Comparison of ENCODE assay signal across 14 mouse cellular contexts in the genomic region with DNA sequence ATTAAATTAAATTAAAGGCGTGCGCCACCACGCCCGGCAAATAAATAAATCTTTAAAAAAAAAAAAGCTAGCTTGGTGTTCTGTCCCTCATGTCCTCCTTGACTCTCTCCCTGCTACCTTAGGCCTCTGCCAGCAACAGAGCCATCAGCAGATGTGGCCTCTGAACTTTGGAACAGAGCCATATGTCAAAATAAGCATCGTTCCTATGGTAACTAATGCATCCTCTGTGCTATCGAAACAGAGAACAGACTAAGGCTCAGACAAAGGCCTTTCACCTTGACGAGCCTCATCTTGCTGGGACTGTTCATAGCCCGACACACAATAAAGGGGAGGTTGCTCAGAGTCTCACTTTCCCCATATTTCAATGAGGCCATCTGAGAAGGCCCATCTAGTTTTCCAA. TPM values are rescaled to one million over a fixed set of nuclear protein-coding genes. Genes with fewer than 3 reads are reported as not detected.
DNase-seq lines count a peak whose midpoint lies in the region; ATAC-seq and TF ChIP-seq lines count a peak whose summit lies in the region.
"Had no signal": no experiment of that assay in that cellular context is flagged by ENCODE, and none has a peak within 500 bp of the region (broad histone marks: within the 10 kb centered on the region; RNA-seq: fewer than 3 reads in every experiment).

No protein-coding gene starts in this region.

- peak overlapping the region; percentile 25; the same call in 1 of the 2 replicates for H3K27ac ChIP-seq in forebrain, embryonic 15.5 days (replicated peaks)
- H3K27ac ChIP-seq in forebrain, postnatal 0 days (ENCODE audit: low read depth, low read length): no peak overlapping the region
- H3K27ac ChIP-seq in stomach, embryonic 16.5 days (ENCODE audit: low read length): no peak overlapping the region
- no peak overlapping the region; the same call in 1 of the 2 replicates for H3K27ac ChIP-seq in stomach, postnatal 0 days (replicated peaks)
- peak overlapping the region; percentile 23; the same call in 1 of the 2 replicates for H3K27ac ChIP-seq in hindbrain, embryonic 12.5 days
- H3K27ac ChIP-seq: embryonic facial prominence, embryonic 13.5 days had no signal

- no peak overlapping the region for H3K4me3 ChIP-seq in forebrain, embryonic 15.5 days
- no peak overlapping the region for H3K4me3 ChIP-seq in forebrain, postnatal 0 days (ENCODE audit: low read depth, low read length)
- H3K4me3 ChIP-seq in stomach, embryonic 16.5 days (replicated peaks; ENCODE audit: low read length): no peak overlapping the region
- no peak overlapping the region for H3K4me3 ChIP-seq in stomach, postnatal 0 days (ENCODE audit: low read depth, low read length)
- H3K4me3 ChIP-seq in hindbrain, embryonic 12.5 days: no peak overlapping the region
- H3K4me3 ChIP-seq: embryonic facial prominence, embryonic 13.5 days; heart, embryonic 12.5 days; myocyte had no signal

- ATAC-seq in forebrain, embryonic 15.5 days (replicated peaks): no peak
- ATAC-seq in forebrain, postnatal 0 days: no peak
- ATAC-seq in stomach, embryonic 16.5 days (ENCODE audit: insufficient read depth, low FRiP score): no peak
- ATAC-seq in stomach, postnatal 0 days (ENCODE audit: low FRiP score, low TSS enrichment): no peak
- ATAC-seq in hindbrain, embryonic 12.5 days (ENCODE audit: low FRiP score): no peak

- H3K27me3 ChIP-seq in forebrain, embryonic 15.5 days: no peaks in the 10 kb centered on the region
- no peaks in the 10 kb centered on the region for H3K27me3 ChIP-seq in forebrain, postnatal 0 days (ENCODE audit: insufficient read depth, low read length)
- H3K27me3 ChIP-seq in stomach, embryonic 16.5 days (ENCODE audit: control insufficient read depth, insufficient read depth, low read length): no peaks in the 10 kb centered on the region
- no peaks in the 10 kb centered on the region for H3K27me3 ChIP-seq in stomach, postnatal 0 days (ENCODE audit: control insufficient read depth, insufficient read depth, low read length)
- H3K27me3 ChIP-seq in hindbrain, embryonic 12.5 days: no peaks in the 10 kb centered on the region
- H3K27me3 ChIP-seq: embryonic facial prominence, embryonic 13.5 days; heart, embryonic 12.5 days had no signal

- H3K9me3 ChIP-seq in forebrain, embryonic 15.5 days: no peaks in the 10 kb centered on the region
- H3K9me3 ChIP-seq in forebrain, postnatal 0 days (ENCODE audit: low read length): no peaks in the 10 kb centered on the region
- H3K9me3 ChIP-seq in stomach, embryonic 16.5 days (replicated peaks; ENCODE audit: control insufficient read depth, low read length): no peaks in the 10 kb centered on the region
- H3K9me3 ChIP-seq in stomach, postnatal 0 days (ENCODE audit: control insufficient read depth, low read length): no peaks in the 10 kb centered on the region
- no peaks in the 10 kb centered on the region for H3K9me3 ChIP-seq in hindbrain, embryonic 12.5 days (replicated peaks)
- H3K9me3 ChIP-seq: embryonic facial prominence, embryonic 13.5 days; heart, embryonic 12.5 days had no signal

- no peaks in the 10 kb centered on the region for H3K36me3 ChIP-seq in forebrain, embryonic 15.5 days
- peaks cover 12% of the 10 kb centered on the region for H3K36me3 ChIP-seq in forebrain, postnatal 0 days (ENCODE audit: insufficient read depth)
- no peaks in the 10 kb centered on the region for H3K36me3 ChIP-seq in stomach, embryonic 16.5 days (ENCODE audit: control insufficient read depth, insufficient read depth, low read length)
- H3K36me3 ChIP-seq in stomach, postnatal 0 days (ENCODE audit: control insufficient read depth, insufficient read depth, low read length): peaks cover 3% of the 10 kb centered on the region; the same call in 1 of the 2 replicates
- peaks cover 7% of the 10 kb centered on the region for H3K36me3 ChIP-seq in hindbrain, embryonic 12.5 days

- no peak overlapping the region for H3K9ac ChIP-seq in forebrain, embryonic 15.5 days (replicated peaks)
- no peak overlapping the region for H3K9ac ChIP-seq in forebrain, postnatal 0 days
- 0 out of 2 replicates have a peak overlapping the region, but pooled peaks have one; percentile 22 for H3K9ac ChIP-seq in stomach, embryonic 16.5 days (ENCODE audit: low read length)
- no peak overlapping the region for H3K9ac ChIP-seq in stomach, postnatal 0 days (ENCODE audit: low read length)
- H3K9ac ChIP-seq in hindbrain, embryonic 12.5 days: no peak overlapping the region
- H3K9ac ChIP-seq: embryonic facial prominence, embryonic 13.5 days; heart, embryonic 12.5 days had no signal

- TF ChIP-seq EP300 in stomach, postnatal 0 days (optimal IDR thresholded peaks at IDR 0.05): no peak

- WGBS in forebrain, embryonic 15.5 days: 64% methylated on average over 8 of the region's 8 CpGs
- 63% methylated on average over 8 of the region's 8 CpGs for WGBS in forebrain, postnatal 0 days
- 61% methylated on average over 8 of the region's 8 CpGs for WGBS in stomach, embryonic 16.5 days
- 53% methylated on average over 8 of the region's 8 CpGs for WGBS in stomach, postnatal 0 days
- WGBS in hindbrain, embryonic 12.5 days: 64% methylated on average over 8 of the region's 8 CpGs

- TF ChIP-seq CTCF in forebrain, postnatal 0 days (IDR thresholded peaks at IDR 0.05; ENCODE audit: low read depth): no peak
- no peak for TF ChIP-seq CTCF in stomach, postnatal 0 days (IDR thresholded peaks at IDR 0.05; ENCODE audit: low read depth)

- H3K4me2 ChIP-seq in forebrain, embryonic 15.5 days (replicated peaks): no peak overlapping the region
- no peak overlapping the region for H3K4me2 ChIP-seq in forebrain, postnatal 0 days (ENCODE audit: low read depth)
- no peak overlapping the region for H3K4me2 ChIP-seq in stomach, embryonic 16.5 days (ENCODE audit: low read depth, low read length)
- H3K4me2 ChIP-seq in stomach, postnatal 0 days (replicated peaks; ENCODE audit: low read depth): no peak overlapping the region
- H3K4me2 ChIP-seq in hindbrain, embryonic 12.5 days (replicated peaks): no peak overlapping the region
- H3K4me2 ChIP-seq: embryonic facial prominence, embryonic 13.5 days; heart, embryonic 12.5 days had no signal

- DNase-seq in forebrain, postnatal 0 days: no peak
- no peak for DNase-seq in stomach, postnatal 0 days (ENCODE audit: low spot score)
- peak; percentile 52 for DNase-seq in yolk sac, embryonic 10.5 days (ENCODE audit: low spot score)
- no peak for DNase-seq in thymus, postnatal 14 days
- no peak for DNase-seq in adrenal gland, adult 2 months
- DNase-seq: kidney, postnatal 25 days; lung, postnatal 36 days had no signal

- H3K4me1 ChIP-seq in forebrain, embryonic 15.5 days: peaks cover 20% of the 10 kb centered on the region
- peaks cover 8% of the 10 kb centered on the region; the same call in 1 of the 2 replicates for H3K4me1 ChIP-seq in forebrain, postnatal 0 days (ENCODE audit: insufficient read depth)
- peaks cover 14% of the 10 kb centered on the region; the same call in 1 of the 2 replicates for H3K4me1 ChIP-seq in stomach, embryonic 16.5 days (ENCODE audit: control insufficient read depth, insufficient read depth, low read length)
- no peaks in the 10 kb centered on the region for H3K4me1 ChIP-seq in stomach, postnatal 0 days (replicated peaks; ENCODE audit: control insufficient read depth, insufficient read depth)
- peaks cover 18% of the 10 kb centered on the region for H3K4me1 ChIP-seq in hindbrain, embryonic 12.5 days

RNA-seq across cellular contexts. Expression of gene Snx15, which starts 4.8 kb away (rescaled TPM):
- polyA plus RNA-seq in forebrain, embryonic 15.5 days (2015; fragmentation: Nextera tagmentation; extraction: Ambion mirVana): 43.1 and 45.6 TPM in 2 replicates
- 46.1 and 57.0 TPM in 2 replicates for total RNA-seq in forebrain, postnatal 0 days (2014; rRNA removed)
- 58.0 and 60.5 TPM in 2 replicates for polyA plus RNA-seq in forebrain, postnatal 0 days (2015; fragmentation: Nextera tagmentation; extraction: Ambion mirVana)
- polyA plus RNA-seq in stomach, embryonic 16.5 days (2015; fragmentation: Nextera tagmentation; extraction: Ambion mirVana): 30.9 and 31.9 TPM in 2 replicates
- polyA plus RNA-seq in stomach, postnatal 0 days (2015; fragmentation: Nextera tagmentation; extraction: Ambion mirVana): 24.7 and 25.0 TPM in 2 replicates
- polyA plus RNA-seq in hindbrain, embryonic 12.5 days (2016; fragmentation: Nextera tagmentation; extraction: Ambion mirVana): 33.2 and 33.4 TPM in 2 replicates
- total RNA-seq in adrenal gland, adult 2 months (2021): 10 to 100 TPM; 27.0 to 28.2 TPM
- 76.8 and 81.1 TPM in 2 replicates for polyA plus RNA-seq in adrenal gland, adult 2 months (2012; rRNA removed)

RNA-seq across cellular contexts. Expression of gene Sac3d1, which starts 4.9 kb away (rescaled TPM):
- 53.5 and 56.5 TPM in 2 replicates for polyA plus RNA-seq in forebrain, embryonic 15.5 days (2015; fragmentation: Nextera tagmentation; extraction: Ambion mirVana)
- 44.8 and 67.7 TPM in 2 replicates for total RNA-seq in forebrain, postnatal 0 days (2014; rRNA removed)
- 60.8 and 61.5 TPM in 2 replicates for polyA plus RNA-seq in forebrain, postnatal 0 days (2015; fragmentation: Nextera tagmentation; extraction: Ambion mirVana)
- 23.8 and 25.2 TPM in 2 replicates for polyA plus RNA-seq in stomach, embryonic 16.5 days (2015; fragmentation: Nextera tagmentation; extraction: Ambion mirVana)
- 26.8 and 29.4 TPM in 2 replicates for polyA plus RNA-seq in stomach, postnatal 0 days (2015; fragmentation: Nextera tagmentation; extraction: Ambion mirVana)
- 47.9 and 48.3 TPM in 2 replicates for polyA plus RNA-seq in hindbrain, embryonic 12.5 days (2016; fragmentation: Nextera tagmentation; extraction: Ambion mirVana)
- total RNA-seq in adrenal gland, adult 2 months (2021): 10 to 100 TPM; 15.7 to 16.5 TPM
- 92.6 and 97.2 TPM in 2 replicates for polyA plus RNA-seq in adrenal gland, adult 2 months (2012; rRNA removed)

RNA-seq across cellular contexts. Expression of gene Batf2, which starts 17.5 kb away (rescaled TPM):
- polyA plus RNA-seq in forebrain, embryonic 15.5 days (2015; fragmentation: Nextera tagmentation; extraction: Ambion mirVana): 0.13 TPM in 1 of 2 replicates, not detected in the other
- total RNA-seq in forebrain, postnatal 0 days (2014; rRNA removed): not detected in 2 replicates
- polyA plus RNA-seq in forebrain, postnatal 0 days (2015; fragmentation: Nextera tagmentation; extraction: Ambion mirVana): not detected in 2 replicates
- polyA plus RNA-seq in stomach, embryonic 16.5 days (2015; fragmentation: Nextera tagmentation; extraction: Ambion mirVana): 0.25 and 0.44 TPM in 2 replicates
- 0.49 and 0.52 TPM in 2 replicates for polyA plus RNA-seq in stomach, postnatal 0 days (2015; fragmentation: Nextera tagmentation; extraction: Ambion mirVana)
- 0.22 TPM in 1 of 2 replicates, not detected in the other for polyA plus RNA-seq in hindbrain, embryonic 12.5 days (2016; fragmentation: Nextera tagmentation; extraction: Ambion mirVana)
- 1 to 10 TPM; 1.8 to 2.6 TPM for total RNA-seq in adrenal gland, adult 2 months (2021)
- 5.0 and 6.6 TPM in 2 replicates for polyA plus RNA-seq in adrenal gland, adult 2 months (2012; rRNA removed)
- polyA plus RNA-seq: embryonic facial prominence, embryonic 13.5 days; heart, embryonic 12.5 days had no signal

RNA-seq across cellular contexts. Expression of gene Naaladl1, which starts 17.7 kb away (rescaled TPM):
- 0.33 and 0.53 TPM in 2 replicates for polyA plus RNA-seq in forebrain, embryonic 15.5 days (2015; fragmentation: Nextera tagmentation; extraction: Ambion mirVana)
- total RNA-seq in forebrain, postnatal 0 days (2014; rRNA removed): 0.14 and 0.15 TPM in 2 replicates
- 0.39 and 0.51 TPM in 2 replicates for polyA plus RNA-seq in forebrain, postnatal 0 days (2015; fragmentation: Nextera tagmentation; extraction: Ambion mirVana)
- polyA plus RNA-seq in stomach, embryonic 16.5 days (2015; fragmentation: Nextera tagmentation; extraction: Ambion mirVana): 1.2 and 2.9 TPM in 2 replicates
- 0.05 and 0.07 TPM in 2 replicates for polyA plus RNA-seq in stomach, postnatal 0 days (2015; fragmentation: Nextera tagmentation; extraction: Ambion mirVana)
- 0.54 and 0.70 TPM in 2 replicates for polyA plus RNA-seq in hindbrain, embryonic 12.5 days (2016; fragmentation: Nextera tagmentation; extraction: Ambion mirVana)
- total RNA-seq in adrenal gland, adult 2 months (2021): not detected
- polyA plus RNA-seq in adrenal gland, adult 2 months (2012; rRNA removed): 0.09 and 0.13 TPM in 2 replicates
- total RNA-seq: adrenal gland, adult 18-20 months had no signal

RNA-seq across cellular contexts. Expression of gene Arl2, which starts 18.0 kb away (rescaled TPM):
- polyA plus RNA-seq in forebrain, embryonic 15.5 days (2015; fragmentation: Nextera tagmentation; extraction: Ambion mirVana): 84.4 and 90.1 TPM in 2 replicates
- 60.6 and 63.8 TPM in 2 replicates for total RNA-seq in forebrain, postnatal 0 days (2014; rRNA removed)
- 111 and 118 TPM in 2 replicates for polyA plus RNA-seq in forebrain, postnatal 0 days (2015; fragmentation: Nextera tagmentation; extraction: Ambion mirVana)
- 96.8 and 106 TPM in 2 replicates for polyA plus RNA-seq in stomach, embryonic 16.5 days (2015; fragmentation: Nextera tagmentation; extraction: Ambion mirVana)
- polyA plus RNA-seq in stomach, postnatal 0 days (2015; fragmentation: Nextera tagmentation; extraction: Ambion mirVana): 74.0 and 77.2 TPM in 2 replicates
- polyA plus RNA-seq in hindbrain, embryonic 12.5 days (2016; fragmentation: Nextera tagmentation; extraction: Ambion mirVana): 91.6 and 94.6 TPM in 2 replicates
- total RNA-seq in adrenal gland, adult 2 months (2021): 10 to 100 TPM; 84.1 to 96.5 TPM
- polyA plus RNA-seq in adrenal gland, adult 2 months (2012; rRNA removed): 313 and 329 TPM in 2 replicates

Comparison
In these comparisons a context has a peak if more than half of its experiments do, and no peak if none do; other contexts are left out.
1. H3K27ac ChIP-seq: peak in forebrain, embryonic 15.5 days (single experiment) and hindbrain, embryonic 12.5 days (single experiment); none in forebrain, postnatal 0 days (single experiment), stomach, embryonic 16.5 days (single experiment) and stomach, postnatal 0 days (single experiment).